Mouse (Mus musculus): ENCODE data around the gene A630001G21Rik.
A peak's percentile ranks its signal among the peaks of the same experiment; 100 is the strongest.

Gene A630001G21Rik

GRCm38 (mm10) chr1:85771976-85772375, 6.5 kb downstream of the A630001G21Rik start:
- DNase-seq (ENCODE audit: low spot score in 2 of 2): no peak

DNA sequence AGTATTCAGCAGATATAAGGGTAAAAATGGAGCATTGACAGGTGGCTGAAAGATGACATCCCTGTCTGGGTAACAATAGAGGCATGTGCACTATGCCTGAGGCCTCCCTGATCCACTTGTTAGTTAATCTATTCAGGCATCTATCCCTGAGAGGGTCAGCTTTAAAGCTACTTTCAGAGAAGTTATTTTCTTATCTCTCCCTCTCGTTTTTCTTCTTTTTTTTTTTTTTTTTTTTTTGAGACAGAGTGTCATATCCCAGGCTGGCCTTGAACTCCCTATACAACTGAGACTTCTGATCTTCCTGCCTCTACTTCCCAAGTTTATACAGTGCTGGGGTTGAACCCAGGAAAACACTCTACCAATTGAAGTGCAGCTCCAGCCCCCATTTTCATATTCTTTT, 10.7 kb downstream of the A630001G21Rik start:
- DNase-seq (ENCODE audit: low spot score in 2 of 2): no peak

DNA sequence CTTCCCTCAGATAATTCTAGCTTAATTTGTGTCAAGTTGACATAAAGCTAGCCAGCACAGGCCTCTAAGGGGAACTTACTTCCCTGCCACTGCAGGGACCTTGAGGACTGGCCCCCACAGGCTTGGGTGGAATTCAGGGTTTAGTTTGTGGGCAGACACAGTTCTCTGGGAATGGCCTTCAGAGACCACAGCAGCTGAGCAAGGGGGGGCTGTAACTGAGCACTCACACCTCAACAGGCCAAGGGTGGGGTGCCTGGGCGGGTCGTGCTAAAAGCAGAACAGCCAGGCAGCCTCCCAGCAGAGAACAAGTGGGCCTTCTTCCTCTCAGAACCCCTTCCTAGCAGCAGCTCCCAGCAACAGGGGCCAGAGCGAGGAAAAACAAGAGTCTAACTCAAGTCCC, 12.3 kb downstream of the A630001G21Rik start:
- no peak for DNase-seq (ENCODE audit: low spot score in 2 of 2)

- DNase-seq (ENCODE audit: low spot score in 2 of 2): no peak
Observed at GRCm38 (mm10) chr1:85764291-85764690, 14.2 kb downstream of the A630001G21Rik start.

DNA sequence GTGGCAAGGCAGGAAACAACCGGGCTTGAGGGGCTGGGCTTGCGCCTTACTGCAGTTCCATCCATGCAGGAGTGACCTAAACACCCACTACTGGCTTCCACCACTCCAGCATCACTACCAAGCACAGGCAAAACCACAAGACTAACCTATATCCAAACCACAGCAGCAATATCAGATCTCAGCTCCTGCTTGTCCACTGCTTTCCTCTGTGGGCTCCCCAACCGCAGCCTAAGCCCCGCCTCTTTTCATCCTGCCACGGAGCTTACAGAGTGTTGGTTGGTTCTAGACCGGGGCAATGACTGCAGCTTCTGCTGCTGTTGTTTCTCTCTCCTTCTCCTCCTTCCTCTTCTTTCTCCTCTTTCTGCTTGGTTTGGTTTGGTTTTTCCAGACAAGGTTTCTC, 15.1 kb downstream of the A630001G21Rik start:
- DNase-seq (ENCODE audit: low spot score in 2 of 2): no peak

- no peak for DNase-seq (ENCODE audit: low spot score in 2 of 2)
Observed at GRCm38 (mm10) chr1:85761665-85762064, 16.8 kb downstream of the A630001G21Rik start.

GRCm38 (mm10) chr1:85758969-85759293, 19.5 kb downstream of the A630001G21Rik start:
- DNase-seq (ENCODE audit: low spot score in 2 of 2): no peak

DNA sequence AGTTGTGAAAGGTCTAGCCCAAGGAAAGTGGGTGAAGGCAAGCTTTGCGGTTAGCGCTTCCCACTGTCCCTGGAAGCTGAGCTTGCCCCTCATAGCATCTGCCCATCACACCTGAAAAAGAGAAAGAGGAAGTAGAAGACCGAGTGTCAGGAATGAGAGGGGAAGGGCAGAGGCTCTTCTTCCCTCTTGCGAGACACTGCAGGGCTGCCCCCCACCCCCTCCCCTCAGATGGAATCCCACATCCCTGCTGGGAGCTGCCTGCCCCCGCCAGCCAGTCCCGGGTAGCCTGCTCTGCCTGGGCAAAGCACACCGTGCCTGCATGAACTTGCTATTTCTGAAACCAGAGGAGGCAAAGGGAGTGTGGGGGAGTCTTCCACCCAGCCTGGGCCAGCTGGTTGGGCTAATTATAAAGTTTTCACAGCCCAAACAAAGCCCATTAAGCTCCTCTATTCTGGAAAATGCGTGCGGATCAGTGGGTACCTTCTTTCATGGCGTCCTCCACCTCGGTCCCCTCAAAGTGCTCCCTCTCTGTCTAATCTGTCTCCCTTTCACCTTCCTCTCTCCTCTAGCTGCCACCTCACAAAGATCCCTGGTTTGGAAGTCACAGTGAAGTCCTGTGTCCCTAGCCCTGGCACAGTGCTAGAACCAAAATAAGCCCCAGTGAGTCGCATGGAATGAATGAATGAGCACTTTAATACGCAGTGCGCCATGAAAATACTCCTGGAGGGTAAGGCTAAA, 20.0 kb downstream of the A630001G21Rik start:
- peak in 1 of 2 experiments; percentile 20 for DNase-seq (ENCODE audit: low spot score in 2 of 2)

DNA sequence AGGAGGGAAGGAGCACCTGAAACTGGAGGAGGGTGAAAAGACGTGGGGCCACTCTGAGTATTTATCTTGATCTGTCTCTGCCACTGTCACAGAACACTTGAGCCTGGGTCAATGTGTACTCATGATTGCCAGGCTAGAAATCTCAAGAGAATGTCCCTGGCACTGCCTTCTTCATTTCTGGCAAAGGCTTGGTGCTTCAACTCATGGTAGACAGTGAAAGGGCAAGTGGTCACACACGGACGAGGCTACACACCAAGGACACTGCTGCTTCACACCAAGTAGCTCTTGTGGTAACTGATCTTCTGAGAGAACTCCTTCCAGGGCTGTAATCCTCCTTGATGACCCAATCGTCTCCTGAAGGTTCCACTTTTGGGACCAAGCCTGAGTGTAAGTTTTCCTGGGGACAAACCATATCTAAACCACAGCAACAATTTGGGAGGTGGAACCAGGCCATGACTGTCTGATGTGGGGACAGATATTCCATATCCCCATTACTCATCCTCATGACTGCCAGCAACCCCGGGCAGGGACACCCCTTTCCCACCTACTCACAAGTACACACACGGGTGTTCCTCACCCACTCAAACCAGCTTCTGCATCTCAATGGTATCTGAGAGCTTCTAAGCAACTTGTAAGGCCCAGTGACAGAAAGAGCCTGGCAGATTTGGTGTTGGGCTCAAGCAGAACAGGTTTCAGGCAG, 20.8 kb downstream of the A630001G21Rik start:
- peak in 1 of 2 experiments; percentile 8 for DNase-seq (ENCODE audit: low spot score in 2 of 2)

GRCm38 (mm10) chr1:85751932-85752680, 26.3 kb downstream of the A630001G21Rik start:
- no peak for DNase-seq (ENCODE audit: low spot score in 2 of 2)

- peak in 1 of 2 experiments; percentile 10 for DNase-seq (ENCODE audit: low spot score in 2 of 2)
Observed at GRCm38 (mm10) chr1:85751494-85751893, 26.9 kb downstream of the A630001G21Rik start.

DNA sequence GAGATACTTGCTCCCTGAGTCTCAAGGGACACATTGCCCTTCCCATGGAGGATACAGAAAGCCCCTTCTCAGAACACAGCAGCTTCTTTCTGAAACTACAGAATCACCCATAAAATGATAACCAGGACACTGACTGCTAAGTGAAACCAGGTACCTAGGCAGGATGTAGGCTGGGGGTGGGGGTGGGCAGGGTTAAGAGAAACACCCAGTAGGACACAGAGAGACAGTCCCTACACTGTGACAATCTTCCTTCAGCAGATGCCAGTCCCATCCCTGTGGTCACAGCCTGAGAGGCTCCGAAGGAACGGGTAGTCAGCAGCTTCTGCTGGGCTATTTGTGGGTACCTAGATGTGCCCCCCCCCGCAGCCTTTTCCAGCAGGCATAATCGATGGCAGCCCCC, 27.8 kb downstream of the A630001G21Rik start:
- DNase-seq (ENCODE audit: low spot score in 2 of 2): no peak

DNA sequence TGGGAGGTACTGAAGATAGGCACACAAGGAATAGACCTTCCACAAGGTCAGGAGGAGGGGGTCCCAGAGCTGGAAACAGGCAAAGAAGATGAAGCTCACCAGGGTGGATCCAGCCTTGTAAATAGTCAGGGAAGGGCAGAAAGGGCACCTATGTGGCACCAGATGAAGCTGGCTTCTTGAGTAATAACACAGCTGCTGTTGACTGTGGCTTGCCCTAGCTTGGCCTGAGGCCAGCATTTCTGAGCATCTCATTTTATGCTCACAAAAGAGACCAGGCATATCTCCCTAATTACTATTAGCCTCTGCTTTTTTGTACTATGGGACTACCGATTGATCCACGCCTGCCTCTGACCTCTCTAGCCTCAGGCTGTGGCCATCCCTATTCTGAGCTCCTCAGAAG, 28.6 kb downstream of the A630001G21Rik start:
- no peak for DNase-seq (ENCODE audit: low spot score in 2 of 2)

- DNase-seq (ENCODE audit: low spot score in 2 of 2): no peak
Observed at GRCm38 (mm10) chr1:85746511-85746910, 31.9 kb downstream of the A630001G21Rik start.

- DNase-seq (ENCODE audit: low spot score in 2 of 2): no peak
Observed at GRCm38 (mm10) chr1:85744539-85744938, 33.9 kb downstream of the A630001G21Rik start.

DNA sequence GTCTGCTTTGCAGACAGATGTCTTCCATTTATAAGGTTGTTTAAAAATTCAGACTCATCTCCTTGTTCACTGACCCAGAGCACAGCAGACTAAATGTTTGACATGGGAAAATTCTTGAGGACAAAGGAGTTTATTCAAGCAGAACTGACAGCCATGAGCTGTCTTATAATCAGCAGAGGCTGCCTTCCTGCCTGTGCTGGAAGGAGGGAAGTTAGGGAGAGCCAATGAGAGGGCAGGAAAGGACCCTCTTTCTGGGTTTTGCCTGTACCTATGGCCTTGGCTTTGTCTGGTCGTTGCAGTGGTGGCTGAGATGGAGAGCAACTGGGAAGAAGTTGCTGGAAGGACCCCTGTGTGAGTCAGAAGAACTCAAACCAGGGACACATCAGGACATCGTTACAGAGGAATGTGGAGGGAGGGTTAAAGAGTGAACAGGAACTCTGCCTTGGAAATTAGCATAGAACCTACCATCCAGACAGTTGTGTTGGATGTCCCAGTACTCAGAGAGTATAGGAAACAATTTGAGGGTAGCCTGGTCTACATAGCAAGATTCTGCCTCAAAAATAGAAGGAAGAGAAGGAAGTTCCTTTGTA, 35.4 kb downstream of the A630001G21Rik start:
- no peak for DNase-seq (ENCODE audit: low spot score in 2 of 2)

- no peak for DNase-seq (ENCODE audit: low spot score in 2 of 2)
Observed at GRCm38 (mm10) chr1:85742333-85742732, 36.1 kb downstream of the A630001G21Rik start.

- no peak for DNase-seq (ENCODE audit: low spot score in 2 of 2)
Observed at GRCm38 (mm10) chr1:85740923-85741322, 37.5 kb downstream of the A630001G21Rik start.

DNA sequence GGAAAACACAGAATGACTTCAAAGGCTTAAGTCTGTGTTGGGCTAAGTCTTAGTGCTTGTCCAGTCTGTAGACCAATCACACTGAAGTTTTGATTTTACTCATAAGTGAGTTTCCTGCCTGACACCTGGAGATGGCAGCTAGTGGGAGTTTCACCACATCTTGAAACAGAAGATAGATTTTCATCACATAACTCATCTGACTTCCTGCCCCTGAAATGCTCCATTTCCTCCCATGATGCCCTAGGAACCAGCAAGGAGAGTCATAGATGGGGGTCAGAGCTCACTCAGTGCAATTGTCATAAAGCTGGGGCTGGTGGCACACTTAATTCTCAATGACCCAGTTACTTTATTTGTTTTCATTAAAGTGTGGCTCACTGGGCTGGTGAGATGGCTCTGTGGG, 38.6 kb downstream of the A630001G21Rik start:
- no peak for DNase-seq (ENCODE audit: low spot score in 2 of 2)

DNA sequence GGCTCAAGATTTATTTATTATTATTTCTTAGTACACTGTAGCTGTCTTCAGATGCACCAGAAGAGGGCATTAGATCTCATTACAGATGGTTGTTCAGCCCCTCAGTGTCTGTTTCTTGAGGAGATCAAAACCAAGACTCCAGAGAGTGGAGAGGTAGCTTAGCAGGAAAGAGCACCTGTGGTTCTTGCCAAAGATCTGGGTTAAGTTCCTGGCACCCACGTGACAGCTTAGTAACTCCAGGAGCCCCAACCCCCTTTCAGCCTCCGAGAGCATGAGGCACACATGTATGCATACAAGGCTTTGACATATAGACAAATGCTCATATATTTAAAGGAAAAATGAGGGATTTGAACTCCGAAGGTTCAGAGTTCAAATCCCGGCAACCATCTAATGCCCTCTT, 39.4 kb downstream of the A630001G21Rik start:
- no peak for DNase-seq (ENCODE audit: low spot score in 2 of 2)

GRCm38 (mm10) chr1:85736355-85737184, 41.9 kb downstream of the A630001G21Rik start:
- peak; percentile 31 to 57 for DNase-seq (ENCODE audit: low spot score in 2 of 2)
